Mouse (Mus musculus) kidney, embryonic 16.5 days (tissue): Measurements from ENCODE around the gene Tex22. TPM values are rescaled to one million over a fixed set of nuclear protein-coding genes. Genes with fewer than 3 reads are reported as not detected.

Experiments
- ATAC-seq: fragments of 200-750 bp; cut with Nextera tagmentation; 2 replicates; pipeline ENCODE4 v1.8.0; 2017; ENCODE audit warnings: moderate TSS enrichment; ENCODE audit not compliant: low FRiP score, low TSS enrichment
- H3K27ac ChIP-seq: fragments of 300-500 bp; sonication (generic); 2 replicates; pipeline ENCODE4 v1.5.1; 2014; ENCODE audit warnings: low read length
- H3K27me3 ChIP-seq: fragments of 300-500 bp; sonication (generic); 2 replicates; pipeline ENCODE4 v1.6.1; 2014; ENCODE audit warnings: low read length, control low read depth, mixed read lengths; ENCODE audit not compliant: insufficient read depth
- H3K36me3 ChIP-seq: fragments of 300-500 bp; sonication (generic); 2 replicates; pipeline ENCODE4 v1.6.1; 2014; ENCODE audit warnings: low read length, control low read depth, mixed read lengths; ENCODE audit not compliant: insufficient read depth
- H3K4me1 ChIP-seq: fragments of 300-500 bp; sonication (generic); 2 replicates; pipeline ENCODE4 v1.6.1; 2014; ENCODE audit warnings: low read length, control low read depth, mixed read lengths; ENCODE audit not compliant: insufficient read depth
- H3K4me2 ChIP-seq: fragments of 300-500 bp; sonication (generic); replicated peaks from 2 replicates; pipeline ENCODE4 v1.6.1; 2014; ENCODE audit warnings: low read depth, low read length
- H3K4me3 ChIP-seq: fragments of 300-500 bp; sonication (generic); 2 replicates; pipeline ENCODE4 v1.5.1; 2014; ENCODE audit warnings: mild to moderate bottlenecking, low read length
- H3K9ac ChIP-seq: fragments of 300-500 bp; sonication (generic); replicated peaks from 2 replicates; pipeline ENCODE4 v1.6.1; 2014; ENCODE audit warnings: low read length
- H3K9me3 ChIP-seq: fragments of 300-500 bp; sonication (generic); 2 replicates; pipeline ENCODE4 v1.6.1; 2016; ENCODE audit warnings: low read length, control low read depth
- WGBS: fragments of 180-500 bp; shearing (Covaris S2); extraction: QIAGEN DNeasy Blood & Tissue Kit; methylation state at CpG from one replicate; pipeline ENCODE4 v1.1.7; 2014; 5-methylcytosine and 5-hydroxymethylcytosine counted together
- polyA plus RNA-seq: library from polyadenylated mRNA; unstranded; fragments of >200 nt; fragmentation: Nextera tagmentation; extraction: Ambion mirVana; gene quantifications from 2 replicates; pipeline ENCODE4 v1.2.1, GENCODE M21; 2015

Gene Tex22
- polyA plus RNA-seq, 1 experiment from 2014 or later = not detected

GRCm38 (mm10) chr12:113050671-113051070 lies 23.6 kb upstream of the Tex22 start:
- no peaks in the 10 kb centered on the region for H3K27me3 ChIP-seq
- no peak for ATAC-seq
- H3K9me3 ChIP-seq = no peaks in the 10 kb centered on the region
- no peak overlapping the region for H3K9ac ChIP-seq
- no peak overlapping the region for H3K27ac ChIP-seq
- peaks cover 13% of the 10 kb centered on the region for H3K4me1 ChIP-seq
- no peak overlapping the region for H3K4me2 ChIP-seq
- 80% methylated on average over 12 of the region's 12 CpGs for WGBS
- H3K4me3 ChIP-seq = no peak overlapping the region
- H3K36me3 ChIP-seq = peaks cover 55% of the 10 kb centered on the region

DNA sequence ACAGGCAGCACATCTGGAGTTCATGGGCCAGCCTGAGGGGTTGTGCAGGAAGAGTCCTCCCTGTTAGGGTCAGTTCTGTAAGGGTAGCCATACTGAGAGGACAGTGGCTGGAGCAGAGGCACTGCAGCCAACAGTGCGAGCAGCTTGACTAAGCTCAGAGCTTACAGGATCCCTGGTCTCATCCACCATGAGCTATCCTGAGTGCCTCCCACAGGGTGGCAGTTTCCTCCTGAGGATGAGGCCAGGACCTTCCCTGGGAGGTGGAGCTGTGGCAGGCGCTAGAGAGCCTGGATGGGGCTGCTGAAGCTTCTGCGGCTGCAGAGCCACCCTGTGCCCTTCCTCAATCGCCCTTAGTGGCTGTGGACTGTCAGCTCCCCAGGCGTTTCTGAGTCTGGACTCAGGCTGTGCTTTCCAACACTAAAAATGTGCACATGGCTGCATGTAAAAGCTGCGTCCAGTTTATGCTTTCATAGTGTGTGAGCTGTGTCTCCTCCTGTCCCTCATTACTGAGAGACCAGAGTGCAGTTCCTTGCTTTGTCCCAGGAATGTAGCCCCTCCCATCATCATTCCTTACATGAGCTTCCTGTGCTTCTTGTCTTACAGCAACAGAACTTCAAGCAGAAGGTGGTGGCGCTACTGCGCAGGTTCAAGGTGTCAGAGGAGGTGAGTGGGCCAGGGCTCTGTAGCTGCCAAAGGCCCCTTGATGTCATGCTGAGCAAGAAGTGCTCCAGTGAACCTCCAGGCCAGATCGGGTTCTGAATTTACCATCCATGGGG lies 22.5 kb upstream of the Tex22 start:
- 41% methylated on average over 9 of the region's 9 CpGs for WGBS
- peak overlapping the region; percentile 57 for H3K27ac ChIP-seq
- H3K4me1 ChIP-seq = peaks cover 13% of the 10 kb centered on the region
- peak; percentile 84 for ATAC-seq
- no peaks in the 10 kb centered on the region for H3K27me3 ChIP-seq
- H3K36me3 ChIP-seq = peaks cover 52% of the 10 kb centered on the region
- H3K4me3 ChIP-seq = no peak overlapping the region
- H3K9me3 ChIP-seq = no peaks in the 10 kb centered on the region
- H3K9ac ChIP-seq = 0 out of 2 replicates have a peak overlapping the region, but pooled peaks have one; percentile 26
- no peak overlapping the region for H3K4me2 ChIP-seq

GRCm38 (mm10) chr12:113056089-113056488 lies 18.2 kb upstream of the Tex22 start:
- Histone ChIP-seq H3K4me3 (no peak overlapping the region), H3K4me2 (no peak overlapping the region), H3K27ac (no peak overlapping the region), H3K36me3 (peaks cover 58% of the 10 kb centered on the region), H3K4me1 (peaks cover 12% of the 10 kb centered on the region), H3K9me3 (no peaks in the 10 kb centered on the region), H3K9ac (no peak overlapping the region), H3K27me3 (no peaks in the 10 kb centered on the region)
- WGBS = 74% methylated on average over 8 of the region's 8 CpGs
- no peak for ATAC-seq

DNA sequence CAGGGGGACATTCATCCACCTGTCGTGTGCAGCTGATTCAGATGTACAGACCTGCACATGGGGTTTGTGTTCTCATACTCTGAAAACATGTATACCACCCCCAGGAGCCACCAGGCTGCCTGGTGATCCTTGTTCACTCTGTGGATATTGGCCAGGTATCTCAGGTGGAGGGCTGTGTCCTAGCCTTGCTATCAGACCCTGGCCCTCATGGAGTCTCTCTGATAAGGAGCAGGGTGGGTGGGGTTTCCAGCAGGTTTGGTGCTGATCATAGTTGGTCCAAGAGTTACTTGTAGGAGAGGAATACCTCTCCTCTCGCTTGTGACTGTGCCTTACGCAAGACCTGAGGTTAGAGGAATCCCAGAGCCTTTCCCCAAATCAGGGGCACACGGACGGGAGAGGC lies 14.1 kb upstream of the Tex22 start:
- H3K27ac ChIP-seq = no peak overlapping the region
- H3K4me3 ChIP-seq = no peak overlapping the region
- H3K27me3 ChIP-seq = no peaks in the 10 kb centered on the region
- H3K9me3 ChIP-seq = no peaks in the 10 kb centered on the region
- no peak overlapping the region for H3K9ac ChIP-seq
- 92% methylated on average over 5 of the region's 5 CpGs for WGBS
- ATAC-seq = no peak
- H3K4me1 ChIP-seq = no peaks in the 10 kb centered on the region
- H3K36me3 ChIP-seq = peaks cover 61% of the 10 kb centered on the region
- H3K4me2 ChIP-seq = no peak overlapping the region

DNA sequence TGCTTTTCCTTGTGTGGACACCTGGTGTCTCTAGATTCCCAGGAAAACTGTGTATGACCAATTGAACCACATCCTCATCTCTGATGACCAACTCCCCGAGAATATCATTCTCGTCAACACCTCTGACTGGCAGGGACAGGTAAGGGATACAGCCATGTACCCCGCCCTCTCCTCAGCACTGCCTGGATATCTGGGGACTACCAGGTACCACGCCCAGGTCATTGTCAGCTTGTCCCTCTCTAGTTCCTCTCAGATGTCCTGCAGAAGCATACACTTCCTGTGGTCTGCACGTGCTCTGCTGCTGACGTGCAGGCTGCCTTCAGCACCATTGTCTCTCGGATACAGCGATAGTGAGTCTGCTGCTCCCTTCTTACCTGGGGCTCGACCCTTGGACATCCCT lies 12.7 kb upstream of the Tex22 start:
- Histone ChIP-seq H3K27me3 (no peaks in the 10 kb centered on the region), H3K9me3 (no peaks in the 10 kb centered on the region), H3K9ac (no peak overlapping the region), H3K36me3 (peaks cover 61% of the 10 kb centered on the region), H3K4me3 (no peak overlapping the region), H3K4me2 (no peak overlapping the region), H3K4me1 (no peaks in the 10 kb centered on the region), H3K27ac (no peak overlapping the region)
- ATAC-seq = no peak
- 85% methylated on average over 9 of the region's 9 CpGs for WGBS

- H3K4me2 ChIP-seq = no peak overlapping the region
- no peaks in the 10 kb centered on the region for H3K4me1 ChIP-seq
- ATAC-seq = no peak
- no peaks in the 10 kb centered on the region for H3K27me3 ChIP-seq
- no peaks in the 10 kb centered on the region for H3K9me3 ChIP-seq
- H3K4me3 ChIP-seq = no peak overlapping the region
- peaks cover 55% of the 10 kb centered on the region for H3K36me3 ChIP-seq
- H3K27ac ChIP-seq = no peak overlapping the region
- no peak overlapping the region for H3K9ac ChIP-seq
- WGBS = 85% methylated on average over 10 of the region's 10 CpGs
Observed at GRCm38 (mm10) chr12:113062201-113062600, 12.1 kb upstream of the Tex22 start.

GRCm38 (mm10) chr12:113063700-113064099 lies 10.6 kb upstream of the Tex22 start:
- H3K27ac ChIP-seq = no peak overlapping the region
- H3K9me3 ChIP-seq = no peaks in the 10 kb centered on the region
- H3K36me3 ChIP-seq = peaks cover 47% of the 10 kb centered on the region
- WGBS = 95% methylated on average over 7 of the region's 7 CpGs
- ATAC-seq = no peak
- no peak overlapping the region for H3K4me3 ChIP-seq
- H3K9ac ChIP-seq = no peak overlapping the region
- no peak overlapping the region for H3K4me2 ChIP-seq
- H3K4me1 ChIP-seq = no peaks in the 10 kb centered on the region
- no peaks in the 10 kb centered on the region for H3K27me3 ChIP-seq

DNA sequence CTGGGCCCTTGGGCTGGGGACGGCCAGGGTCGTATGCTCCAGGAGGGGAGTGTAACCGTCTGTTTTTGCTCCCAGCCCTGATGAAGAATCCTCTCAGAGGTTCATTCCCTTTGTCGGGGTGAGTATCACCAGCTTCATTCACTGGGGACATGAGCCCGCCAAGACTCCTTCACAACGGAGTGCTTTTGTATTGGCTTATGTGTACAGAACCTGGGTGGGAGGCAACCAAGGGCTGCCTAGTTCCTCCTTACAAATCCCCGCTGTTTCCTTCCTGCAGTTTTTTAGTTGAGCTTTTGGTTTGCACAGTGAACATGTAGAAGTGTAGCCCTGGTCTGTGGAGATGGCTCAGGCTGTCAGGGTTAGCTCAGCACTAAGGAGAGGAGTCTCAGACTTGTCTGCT lies 6.3 kb upstream of the Tex22 start:
- no peak overlapping the region for H3K27ac ChIP-seq
- no peaks in the 10 kb centered on the region for H3K27me3 ChIP-seq
- H3K36me3 ChIP-seq = peaks cover 34% of the 10 kb centered on the region
- no peak overlapping the region for H3K9ac ChIP-seq
- 89% methylated on average over 7 of the region's 7 CpGs for WGBS
- no peak overlapping the region for H3K4me2 ChIP-seq
- no peaks in the 10 kb centered on the region for H3K4me1 ChIP-seq
- ATAC-seq = no peak
- no peak overlapping the region for H3K4me3 ChIP-seq
- no peaks in the 10 kb centered on the region for H3K9me3 ChIP-seq

DNA sequence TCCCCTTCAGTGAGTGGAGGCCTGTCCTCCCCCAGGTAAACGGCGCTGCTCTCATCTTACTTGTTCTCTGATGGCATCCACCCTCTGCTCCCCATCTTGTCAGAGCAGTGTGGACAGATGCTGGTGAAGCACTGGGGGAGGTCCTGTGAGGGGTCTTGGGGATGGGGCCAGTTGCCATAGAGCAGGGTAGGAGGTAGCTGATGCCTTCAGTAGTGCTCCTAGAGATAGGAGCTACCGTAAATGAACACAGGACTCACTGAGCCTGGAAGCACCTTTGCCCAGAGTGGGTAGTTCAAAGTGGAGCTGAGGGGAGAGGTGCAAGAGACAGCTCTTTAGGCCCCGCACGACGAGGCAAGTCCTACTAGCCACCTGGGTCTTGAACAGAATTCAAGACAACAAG lies 4.9 kb upstream of the Tex22 start:
- no peak overlapping the region for H3K4me3 ChIP-seq
- peaks cover 24% of the 10 kb centered on the region for H3K36me3 ChIP-seq
- H3K9ac ChIP-seq = no peak overlapping the region
- no peak for ATAC-seq
- peaks cover 8% of the 10 kb centered on the region for H3K4me1 ChIP-seq
- no peaks in the 10 kb centered on the region for H3K9me3 ChIP-seq
- no peak overlapping the region for H3K27ac ChIP-seq
- H3K27me3 ChIP-seq = no peaks in the 10 kb centered on the region
- no peak overlapping the region for H3K4me2 ChIP-seq
- 97% methylated on average over 6 of the region's 6 CpGs for WGBS

DNA sequence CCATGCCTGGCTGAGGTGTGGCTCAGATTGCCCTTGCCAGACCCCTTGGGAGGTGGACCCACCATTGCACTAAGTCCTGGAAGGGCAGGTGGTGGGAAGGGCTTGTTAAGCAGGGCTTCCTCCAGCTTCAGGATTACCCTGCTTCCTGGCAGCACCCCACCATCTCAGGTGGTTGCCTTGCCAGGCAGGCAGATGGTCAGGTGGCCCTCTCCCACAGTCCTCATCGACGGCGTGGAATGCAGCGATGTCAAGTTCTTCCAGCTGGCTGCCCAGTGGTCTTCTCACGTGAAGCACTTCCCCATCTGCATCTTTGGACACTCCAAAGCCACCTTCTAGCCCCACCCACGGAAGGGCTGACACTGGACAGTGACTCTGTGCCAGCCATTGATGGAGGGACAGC lies 3.0 kb upstream of the Tex22 start:
- peaks cover 24% of the 10 kb centered on the region for H3K36me3 ChIP-seq
- no peaks in the 10 kb centered on the region for H3K27me3 ChIP-seq
- no peak overlapping the region for H3K9ac ChIP-seq
- no peak for ATAC-seq
- peaks cover 20% of the 10 kb centered on the region for H3K4me1 ChIP-seq
- 87% methylated on average over 6 of the region's 6 CpGs for WGBS
- no peak overlapping the region for H3K4me3 ChIP-seq
- no peak overlapping the region for H3K4me2 ChIP-seq
- H3K9me3 ChIP-seq = no peaks in the 10 kb centered on the region
- H3K27ac ChIP-seq = no peak overlapping the region
